Mouse (Mus musculus): Measurements from ENCODE around the gene Tekt2. TPM values are rescaled to one million over a fixed set of nuclear protein-coding genes. Genes with fewer than 3 reads are reported as not detected.

The Tekt2 gene
- polyA plus RNA-seq, 1 experiment from 2014 or later: 16.6 TPM

- peak overlapping the region; percentile 77 for H3K4me2 ChIP-seq
- H3K27ac ChIP-seq: peak overlapping the region; percentile 89
- no peak overlapping the region for H3K9ac ChIP-seq
- peaks cover 5% of the 10 kb centered on the region; the same call in 1 of the 2 replicates for H3K36me3 ChIP-seq
- no peaks in the 10 kb centered on the region for H3K9me3 ChIP-seq
- 39% methylated on average over 11 of the region's 11 CpGs for WGBS
- H3K4me3 ChIP-seq: peak overlapping the region; percentile 62
- no peak for ATAC-seq (ENCODE audit: insufficient number of reproducible peaks, low FRiP score, low TSS enrichment, low read depth)
- H3K27me3 ChIP-seq: peaks cover 25% of the 10 kb centered on the region
- H3K4me1 ChIP-seq: peaks cover 62% of the 10 kb centered on the region
Measured at GRCm38 (mm10) chr4:126287302-126287995, 38.0 kb downstream of the Tekt2 start.

DNA sequence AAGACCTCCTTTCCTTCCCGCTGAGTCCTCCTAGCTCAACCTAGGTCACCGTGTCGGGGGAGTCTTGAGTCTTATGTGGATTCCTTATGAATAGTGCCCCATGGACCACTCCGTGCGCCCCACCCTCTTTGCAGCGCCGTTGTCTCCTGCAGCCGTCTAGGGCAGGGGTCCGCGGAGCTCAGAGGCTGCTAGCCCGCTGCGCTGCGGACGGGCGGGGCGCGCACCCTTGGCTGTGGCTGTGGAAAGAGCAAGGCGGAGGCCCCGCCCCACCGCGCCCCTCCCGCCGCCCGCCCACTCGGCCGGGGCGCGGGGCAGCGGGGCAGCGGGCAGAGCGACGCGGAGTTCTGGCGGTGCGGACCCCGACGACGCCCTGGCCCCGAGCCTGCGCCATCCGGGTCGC is 39.0 kb downstream of the Tekt2 start, which contains the start of gene Col8a2:
Gene Col8a2, plus strand, starts transcription at position 302 of the 400 bp plus-strand sequence.
- Histone ChIP-seq H3K27ac (peak within 1 kb of the TSS; percentile 89), H3K27me3 (peaks cover 25% of the 10 kb centered on the region), H3K9ac (peak within 1 kb of the TSS; percentile 71), H3K9me3 (no peaks in the 10 kb centered on the region), H3K4me1 (peaks cover 67% of the 10 kb centered on the region), H3K4me3 (peak within 1 kb of the TSS; percentile 62), H3K36me3 (no peaks in the 10 kb centered on the region), H3K4me2 (peak within 1 kb of the TSS; percentile 77)
- 3% methylated on average over 29 of the region's 42 CpGs for WGBS
- ATAC-seq (ENCODE audit: insufficient number of reproducible peaks, low FRiP score, low TSS enrichment, low read depth): peak; percentile 59; the same call in 1 of the 2 replicates

- H3K36me3 ChIP-seq: no peaks in the 10 kb centered on the region
- peak overlapping the region; percentile 13; the same call in 1 of the 2 replicates for H3K27ac ChIP-seq
- no peak overlapping the region for H3K4me3 ChIP-seq
- peaks cover 67% of the 10 kb centered on the region for H3K4me1 ChIP-seq
- H3K27me3 ChIP-seq: peaks cover 25% of the 10 kb centered on the region
- 87% methylated on average over 8 of the region's 8 CpGs for WGBS
- H3K9ac ChIP-seq: no peak overlapping the region
- H3K4me2 ChIP-seq: no peak overlapping the region
- no peak for ATAC-seq (ENCODE audit: insufficient number of reproducible peaks, low FRiP score, low TSS enrichment, low read depth)
- no peaks in the 10 kb centered on the region for H3K9me3 ChIP-seq
Measured at GRCm38 (mm10) chr4:126283582-126283981, 41.9 kb downstream of the Tekt2 start.

GRCm38 (mm10) chr4:126281706-126282105 is 43.8 kb downstream of the Tekt2 start:
- no peak overlapping the region for H3K4me3 ChIP-seq
- H3K4me2 ChIP-seq: no peak overlapping the region
- peaks cover 14% of the 10 kb centered on the region for H3K27me3 ChIP-seq
- H3K9ac ChIP-seq: no peak overlapping the region
- H3K4me1 ChIP-seq: peaks cover 68% of the 10 kb centered on the region
- H3K36me3 ChIP-seq: no peaks in the 10 kb centered on the region
- WGBS: 46% methylated on average over 9 of the region's 9 CpGs
- ATAC-seq (ENCODE audit: insufficient number of reproducible peaks, low FRiP score, low TSS enrichment, low read depth): no peak
- H3K27ac ChIP-seq: peak overlapping the region; percentile 64
- no peaks in the 10 kb centered on the region for H3K9me3 ChIP-seq

GRCm38 (mm10) chr4:126278961-126279360 is 46.5 kb downstream of the Tekt2 start:
- Histone ChIP-seq H3K9me3 (no peaks in the 10 kb centered on the region), H3K36me3 (peaks cover 16% of the 10 kb centered on the region), H3K27ac (peak overlapping the region; percentile 94), H3K4me1 (peaks cover 58% of the 10 kb centered on the region), H3K27me3 (0 out of 2 replicates have a peak, but pooled peaks cover 2% of the 10 kb centered on the region), H3K4me3 (no peak overlapping the region), H3K9ac (no peak overlapping the region), H3K4me2 (peak overlapping the region; percentile 36)
- 27% methylated on average over 9 of the region's 9 CpGs for WGBS
- ATAC-seq (ENCODE audit: insufficient number of reproducible peaks, low FRiP score, low TSS enrichment, low read depth): no peak; the same call in 1 of the 2 replicates

DNA sequence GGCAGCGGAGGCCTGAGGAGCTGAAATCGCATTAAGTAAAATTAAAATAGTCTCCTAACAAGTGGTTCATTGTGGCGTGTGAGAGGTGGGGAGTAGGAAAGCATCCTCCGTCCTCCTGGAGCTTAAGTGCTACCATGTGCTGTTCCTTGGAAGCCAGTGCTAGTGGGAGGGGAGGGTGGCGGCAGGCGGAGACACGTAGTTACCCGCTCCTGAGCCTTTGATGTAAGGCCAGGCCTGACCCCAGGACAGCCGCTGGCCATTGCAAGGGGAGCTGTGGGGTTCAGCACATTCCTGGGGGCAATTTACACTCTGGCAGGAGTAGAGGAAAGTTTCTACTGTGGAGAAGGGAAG is 46.9 kb downstream of the Tekt2 start:
- H3K27ac ChIP-seq: peak overlapping the region; percentile 94
- H3K4me2 ChIP-seq: peak overlapping the region; percentile 36
- peaks cover 54% of the 10 kb centered on the region for H3K4me1 ChIP-seq
- ATAC-seq (ENCODE audit: insufficient number of reproducible peaks, low FRiP score, low TSS enrichment, low read depth): peak; percentile 86
- H3K9ac ChIP-seq: no peak overlapping the region
- peaks cover 20% of the 10 kb centered on the region for H3K36me3 ChIP-seq
- no peaks in the 10 kb centered on the region for H3K27me3 ChIP-seq
- H3K9me3 ChIP-seq: no peaks in the 10 kb centered on the region
- 6% methylated on average over 9 of the region's 9 CpGs for WGBS
- no peak overlapping the region for H3K4me3 ChIP-seq

DNA sequence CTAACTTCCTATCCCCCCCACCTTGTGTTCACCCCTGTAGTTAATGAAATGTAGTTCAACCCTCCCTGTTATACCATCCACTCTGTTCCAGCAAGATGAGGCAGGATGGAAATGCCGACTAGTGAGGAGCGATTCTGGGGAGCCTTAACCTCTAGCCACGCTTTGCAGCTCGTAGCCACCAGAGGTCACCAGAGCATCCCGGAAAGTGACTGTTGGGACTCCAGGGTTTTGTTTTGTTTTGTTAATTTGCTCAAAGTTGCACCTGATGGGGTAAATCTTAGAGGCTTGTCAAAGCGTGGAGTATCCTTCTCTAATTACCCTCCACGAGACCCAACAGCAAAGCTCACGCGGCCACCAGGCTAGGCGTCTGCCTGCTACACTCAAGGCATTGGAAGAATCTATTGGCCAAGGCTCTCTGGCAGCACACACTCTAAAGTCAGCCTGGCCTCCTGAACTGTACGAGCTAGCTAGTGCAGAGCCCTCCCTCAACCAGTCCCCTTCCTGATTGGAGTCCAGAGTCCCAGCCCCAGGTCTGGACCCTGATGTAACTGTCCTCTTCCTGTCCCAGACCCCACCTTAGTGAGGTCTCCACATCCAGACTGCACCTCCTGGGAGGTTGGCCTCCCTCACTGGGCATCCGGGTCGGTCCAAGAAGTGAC is 47.5 kb downstream of the Tekt2 start:
- peak; percentile 66 for ATAC-seq (ENCODE audit: insufficient number of reproducible peaks, low FRiP score, low TSS enrichment, low read depth)
- WGBS: 2% methylated on average over 13 of the region's 13 CpGs
- H3K4me3 ChIP-seq: no peak overlapping the region

GRCm38 (mm10) chr4:126275681-126276131 is 49.8 kb downstream of the Tekt2 start:
- Histone ChIP-seq H3K36me3 (peaks cover 42% of the 10 kb centered on the region), H3K4me2 (no peak overlapping the region), H3K4me1 (peaks cover 35% of the 10 kb centered on the region), H3K9me3 (no peaks in the 10 kb centered on the region), H3K4me3 (no peak overlapping the region), H3K9ac (no peak overlapping the region), H3K27me3 (no peaks in the 10 kb centered on the region), H3K27ac (peak overlapping the region; percentile 69)
- WGBS: 67% methylated on average over 13 of the region's 13 CpGs
- no peak for ATAC-seq (ENCODE audit: insufficient number of reproducible peaks, low FRiP score, low TSS enrichment, low read depth)

More for the DNA sequence above, 47.5 kb downstream of the Tekt2 start:
- peaks cover 25% of the 10 kb centered on the region for H3K36me3 ChIP-seq
- H3K9ac ChIP-seq: no peak overlapping the region
- peak overlapping the region; percentile 94 for H3K27ac ChIP-seq
- H3K27me3 ChIP-seq: no peaks in the 10 kb centered on the region
- H3K9me3 ChIP-seq: no peaks in the 10 kb centered on the region
- H3K4me2 ChIP-seq: peak overlapping the region; percentile 36
- peaks cover 50% of the 10 kb centered on the region for H3K4me1 ChIP-seq

GRCm38 (mm10) chr4:126275081-126275480 is 50.4 kb downstream of the Tekt2 start:
- Histone ChIP-seq H3K9ac (no peak overlapping the region), H3K9me3 (no peaks in the 10 kb centered on the region), H3K27ac (no peak overlapping the region; the same call in 1 of the 2 replicates), H3K36me3 (peaks cover 42% of the 10 kb centered on the region), H3K4me3 (no peak overlapping the region), H3K4me1 (peaks cover 34% of the 10 kb centered on the region), H3K4me2 (no peak overlapping the region), H3K27me3 (no peaks in the 10 kb centered on the region)
- 81% methylated on average over 4 of the region's 4 CpGs for WGBS
- ATAC-seq (ENCODE audit: insufficient number of reproducible peaks, low FRiP score, low TSS enrichment, low read depth): no peak

- 77% methylated on average over 13 of the region's 13 CpGs for WGBS
- H3K36me3 ChIP-seq: peaks cover 42% of the 10 kb centered on the region
- no peak overlapping the region for H3K4me3 ChIP-seq
- no peaks in the 10 kb centered on the region for H3K27me3 ChIP-seq
- H3K9ac ChIP-seq: no peak overlapping the region
- ATAC-seq (ENCODE audit: insufficient number of reproducible peaks, low FRiP score, low TSS enrichment, low read depth): no peak
- H3K9me3 ChIP-seq: no peaks in the 10 kb centered on the region
- no peak overlapping the region for H3K4me2 ChIP-seq
- peaks cover 21% of the 10 kb centered on the region for H3K4me1 ChIP-seq
- H3K27ac ChIP-seq: no peak overlapping the region
Measured at GRCm38 (mm10) chr4:126273753-126274152, 51.7 kb downstream of the Tekt2 start.

All from limb, embryonic 15.5 days (tissue).